Comparison of ENCODE assay signal across 9 mouse cellular contexts in genomic region chr16:37347092-37347491, GRCm38 (mm10). TPM values are rescaled to one million over a fixed set of nuclear protein-coding genes. Genes with fewer than 3 reads are reported as not detected.
DNase-seq lines count a peak whose midpoint lies in the region; ATAC-seq and TF ChIP-seq lines count a peak whose summit lies in the region.
"Had no signal": no experiment of that assay in that cellular context is flagged by ENCODE, and none has a peak within 500 bp of the region (broad histone marks: within the 10 kb centered on the region; RNA-seq: fewer than 3 reads in every experiment).

No protein-coding gene starts in this region.

- no peak overlapping the region for H3K4me2 ChIP-seq in heart, postnatal 0 days (ENCODE audit: low read depth, low read length)
- no peak overlapping the region for H3K4me2 ChIP-seq in hindbrain, embryonic 15.5 days
- H3K4me2 ChIP-seq: lung, embryonic 15.5 days had no signal

- TF ChIP-seq CTCF in heart, postnatal 0 days (IDR thresholded peaks at IDR 0.05; ENCODE audit: low read depth), result peak; percentile 63

- H3K9me3 ChIP-seq in heart, postnatal 0 days (replicated peaks; ENCODE audit: control insufficient read depth, low read length), result no peaks in the 10 kb centered on the region
- no peaks in the 10 kb centered on the region for H3K9me3 ChIP-seq in hindbrain, embryonic 15.5 days
- H3K9me3 ChIP-seq: lung, embryonic 15.5 days had no signal

- H3K36me3 ChIP-seq in heart, postnatal 0 days (replicated peaks; ENCODE audit: control insufficient read depth, insufficient read depth, low read length), result no peaks in the 10 kb centered on the region
- H3K36me3 ChIP-seq in hindbrain, embryonic 15.5 days, result 0 out of 2 replicates have a peak, but pooled peaks cover 4% of the 10 kb centered on the region
- H3K36me3 ChIP-seq: lung, embryonic 15.5 days had no signal

- H3K27ac ChIP-seq in heart, postnatal 0 days (ENCODE audit: low read depth), result no peak overlapping the region
- H3K27ac ChIP-seq in hindbrain, embryonic 15.5 days (replicated peaks), result 0 out of 2 replicates have a peak overlapping the region, but pooled peaks have one; percentile 10
- H3K27ac ChIP-seq: lung, embryonic 15.5 days had no signal

- no peaks in the 10 kb centered on the region for H3K4me1 ChIP-seq in heart, postnatal 0 days (ENCODE audit: control insufficient read depth, insufficient read depth)
- no peaks in the 10 kb centered on the region for H3K4me1 ChIP-seq in hindbrain, embryonic 15.5 days (replicated peaks)
- H3K4me1 ChIP-seq: lung, embryonic 15.5 days had no signal

- DNase-seq in heart, postnatal 0 days (ENCODE audit: low spot score), result peak; percentile 31
- no peak for DNase-seq in heart, adult 8-10 months (ENCODE audit: low spot score)
- DNase-seq in right cerebral cortex, adult 18-20 months, result peak; percentile 25
- no peak for DNase-seq in right cerebral cortex, postnatal 25 days
- peak; percentile 8 for DNase-seq in retina, postnatal 7 days (ENCODE audit: low read depth, low spot score)
- no peak for DNase-seq in layer of hippocampus, adult 8-10 months (ENCODE audit: low spot score in 2 of 2)

- no peak overlapping the region for H3K4me3 ChIP-seq in heart, postnatal 0 days (ENCODE audit: low read depth, low read length)
- no peak overlapping the region for H3K4me3 ChIP-seq in hindbrain, embryonic 15.5 days
- H3K4me3 ChIP-seq: lung, embryonic 15.5 days had no signal

- ATAC-seq in heart, postnatal 0 days (ENCODE audit: insufficient read depth, low read depth), result peak; percentile 66
- no peak for ATAC-seq in hindbrain, embryonic 15.5 days (ENCODE audit: low FRiP score, low read depth)
- no peak for ATAC-seq in erythroid progenitor cell, adult 5-6 weeks (replicated peaks; ENCODE audit: low FRiP score, poor library complexity, severe bottlenecking)

- no peaks in the 10 kb centered on the region for H3K27me3 ChIP-seq in heart, postnatal 0 days (ENCODE audit: control insufficient read depth, insufficient read depth, low read length)
- no peaks in the 10 kb centered on the region for H3K27me3 ChIP-seq in hindbrain, embryonic 15.5 days
- H3K27me3 ChIP-seq: lung, embryonic 15.5 days had no signal

- TF ChIP-seq EP300 in heart, postnatal 0 days (IDR thresholded peaks at IDR 0.05; ENCODE audit: low read depth), result no peak

- no peak overlapping the region for H3K9ac ChIP-seq in heart, postnatal 0 days (replicated peaks; ENCODE audit: low read depth, low read length)
- H3K9ac ChIP-seq in hindbrain, embryonic 15.5 days, result no peak overlapping the region
- H3K9ac ChIP-seq: lung, embryonic 15.5 days had no signal

- WGBS in heart, postnatal 0 days, result 3% methylated on average over 3 of the region's 3 CpGs
- WGBS in hindbrain, embryonic 15.5 days, result 4% methylated on average over 3 of the region's 3 CpGs

RNA-seq across cellular contexts. Expression of gene Stxbp5l, which starts 37.7 kb away (rescaled TPM):
- not detected in 2 replicates for total RNA-seq in heart, postnatal 0 days (2014; rRNA removed; ENCODE audit: low replicate concordance)
- polyA plus RNA-seq in heart, postnatal 0 days (2015; fragmentation: Nextera tagmentation; extraction: Ambion mirVana), result 0.12 and 0.30 TPM in 2 replicates
- under 1 TPM in 2 of 4 experiments, not detected in 2; 0.06 to 0.13 TPM for total RNA-seq in heart, adult 8-10 months (2022)
- polyA plus RNA-seq in hindbrain, embryonic 15.5 days (2015; fragmentation: Nextera tagmentation; extraction: Ambion mirVana), result 15.9 and 16.8 TPM in 2 replicates
- total RNA-seq in layer of hippocampus, adult 8-10 months (2022), result 100 to 1,000 TPM; 114 to 148 (median 127) TPM
- total RNA-seq in erythroid progenitor cell, adult 5-6 weeks (2015; ENCODE audit: low replicate concordance), result not detected in 2 replicates
- total RNA-seq in erythroid progenitor cell, adult 5-6 weeks (2017; ENCODE audit: low replicate concordance), result not detected in 2 replicates

Comparison
In these comparisons a context has a peak if more than half of its experiments do, and no peak if none do; other contexts are left out.
1. DNase-seq: peak in heart, postnatal 0 days (single experiment), right cerebral cortex, adult 18-20 months (single experiment) and retina, postnatal 7 days (single experiment); none in heart, adult 8-10 months (single experiment), right cerebral cortex, postnatal 25 days (single experiment) and layer of hippocampus, adult 8-10 months (0 of 2).
2. RNA of gene Stxbp5l, which starts 37.7 kb away (total RNA-seq): 114 to 148 TPM in layer of hippocampus, adult 8-10 months; 0.06 to 0.13 TPM in heart, adult 8-10 months, not detected in heart, postnatal 0 days and not detected in erythroid progenitor cell, adult 5-6 weeks; every median in the first group is over 100 times any median in the second.